Mouse (Mus musculus): ENCODE data around the gene S100a11. TPM values are rescaled to one million over a fixed set of nuclear protein-coding genes. Genes with fewer than 3 reads are reported as not detected.

Gene S100a11
- polyA plus RNA-seq, 1 experiment from 2014 or later = 946 TPM

GRCm38 (mm10) chr3:93551950-93552901 lies 31.9 kb downstream of the S100a11 start:
- Histone ChIP-seq H3K4me1 (replicated peaks; ENCODE audit: control insufficient read depth, insufficient read depth, low read length) (peaks cover 19% of the 10 kb centered on the region), H3K27me3 (replicated peaks; ENCODE audit: control insufficient read depth, insufficient read depth, low read length) (no peaks in the 10 kb centered on the region), H3K9ac (ENCODE audit: low read length) (no peak overlapping the region), H3K4me2 (ENCODE audit: low read length) (no peak overlapping the region), H3K4me3 (ENCODE audit: low read depth, low read length) (no peak overlapping the region), H3K9me3 (ENCODE audit: control insufficient read depth, low read length) (no peaks in the 10 kb centered on the region), H3K36me3 (ENCODE audit: control insufficient read depth, insufficient read depth, low read length) (no peaks in the 10 kb centered on the region), H3K27ac (ENCODE audit: low read depth) (no peak overlapping the region)
- 78% methylated on average over 5 of the region's 5 CpGs for WGBS
- DNase-seq (ENCODE audit: low spot score) (no peak), ATAC-seq (replicated peaks; ENCODE audit: low FRiP score, low TSS enrichment, low read depth) (no peak)

DNA sequence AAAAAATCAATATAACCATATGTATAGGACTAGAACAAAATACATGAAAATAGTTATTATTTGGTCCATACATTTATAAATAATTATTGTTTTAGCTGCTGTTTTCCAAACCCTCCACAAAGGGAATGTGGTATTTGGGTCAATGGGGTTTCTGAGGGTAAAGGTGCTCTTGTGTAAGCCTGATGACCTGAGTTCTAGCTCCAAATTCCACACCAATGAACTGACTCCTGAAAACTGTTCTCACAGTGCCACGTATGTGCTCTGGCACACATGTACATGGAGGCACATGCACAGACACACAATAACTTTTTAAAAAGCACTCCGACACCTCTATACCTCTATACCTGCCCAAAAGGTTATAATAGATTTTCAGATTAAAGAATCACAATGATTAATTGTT lies 33.0 kb downstream of the S100a11 start:
- H3K27me3 ChIP-seq (replicated peaks; ENCODE audit: control insufficient read depth, insufficient read depth, low read length) = no peaks in the 10 kb centered on the region
- WGBS = 95% methylated on average over 2 of the region's 2 CpGs
- no peaks in the 10 kb centered on the region for H3K36me3 ChIP-seq (ENCODE audit: control insufficient read depth, insufficient read depth, low read length)
- DNase-seq (ENCODE audit: low spot score) = no peak
- H3K9me3 ChIP-seq (ENCODE audit: control insufficient read depth, low read length) = no peaks in the 10 kb centered on the region
- no peak overlapping the region for H3K4me3 ChIP-seq (ENCODE audit: low read depth, low read length)
- H3K9ac ChIP-seq (ENCODE audit: low read length) = no peak overlapping the region
- no peak for ATAC-seq (replicated peaks; ENCODE audit: low FRiP score, low TSS enrichment, low read depth)
- no peak overlapping the region for H3K4me2 ChIP-seq (ENCODE audit: low read length)
- peaks cover 25% of the 10 kb centered on the region for H3K4me1 ChIP-seq (replicated peaks; ENCODE audit: control insufficient read depth, insufficient read depth, low read length)
- H3K27ac ChIP-seq (ENCODE audit: low read depth) = no peak overlapping the region

- 38% methylated on average over 9 of the region's 9 CpGs for WGBS
- no peaks in the 10 kb centered on the region for H3K36me3 ChIP-seq (ENCODE audit: control insufficient read depth, insufficient read depth, low read length)
- no peaks in the 10 kb centered on the region for H3K27me3 ChIP-seq (replicated peaks; ENCODE audit: control insufficient read depth, insufficient read depth, low read length)
- H3K4me1 ChIP-seq (replicated peaks; ENCODE audit: control insufficient read depth, insufficient read depth, low read length) = peaks cover 25% of the 10 kb centered on the region
- H3K4me2 ChIP-seq (ENCODE audit: low read length) = peak overlapping the region; percentile 59
- ATAC-seq (replicated peaks; ENCODE audit: low FRiP score, low TSS enrichment, low read depth) (no peak), DNase-seq (ENCODE audit: low spot score) (no peak)
- H3K9ac ChIP-seq (ENCODE audit: low read length) = no peak overlapping the region
- H3K27ac ChIP-seq (ENCODE audit: low read depth) = no peak overlapping the region
- H3K4me3 ChIP-seq (ENCODE audit: low read depth, low read length) = no peak overlapping the region
- no peaks in the 10 kb centered on the region for H3K9me3 ChIP-seq (ENCODE audit: control insufficient read depth, low read length)
Measured at GRCm38 (mm10) chr3:93553765-93554378, 33.6 kb downstream of the S100a11 start.

DNA sequence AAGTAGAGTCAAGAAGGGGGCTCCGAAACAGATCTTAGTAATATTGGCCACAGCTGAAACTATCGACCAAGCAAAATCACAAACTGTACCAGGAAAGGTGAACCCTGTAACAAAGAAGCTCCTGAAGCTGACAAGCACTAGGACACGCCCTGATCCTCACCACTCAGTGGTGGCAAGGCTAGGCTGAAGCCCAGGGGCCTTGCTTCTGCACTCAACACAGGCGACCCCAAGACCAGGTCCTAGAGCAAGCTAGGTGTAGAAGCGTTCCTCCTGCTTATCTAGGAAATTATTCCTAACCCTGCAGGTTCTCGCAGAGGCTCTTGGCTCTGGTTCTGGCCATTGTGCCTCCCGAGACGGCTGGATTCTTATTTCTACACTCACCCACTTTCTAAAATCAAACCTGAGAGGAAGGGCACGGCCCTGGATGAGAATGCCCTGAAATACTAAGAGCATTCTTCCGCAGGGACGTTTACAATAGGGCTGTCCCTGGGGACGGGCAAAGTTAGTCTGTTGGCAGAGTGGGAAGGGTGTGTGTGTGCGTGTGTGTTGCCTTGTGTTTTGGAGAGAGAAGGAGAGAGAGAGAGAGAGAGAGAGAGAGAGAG lies 34.2 kb downstream of the S100a11 start:
- Histone ChIP-seq H3K9me3 (ENCODE audit: control insufficient read depth, low read length) (no peaks in the 10 kb centered on the region), H3K9ac (ENCODE audit: low read length) (peak overlapping the region; percentile 77), H3K4me3 (ENCODE audit: low read depth, low read length) (peak overlapping the region; percentile 53), H3K27ac (ENCODE audit: low read depth) (peak overlapping the region; percentile 64), H3K4me2 (ENCODE audit: low read length) (peak overlapping the region; percentile 59), H3K36me3 (ENCODE audit: control insufficient read depth, insufficient read depth, low read length) (no peaks in the 10 kb centered on the region), H3K27me3 (replicated peaks; ENCODE audit: control insufficient read depth, insufficient read depth, low read length) (no peaks in the 10 kb centered on the region), H3K4me1 (replicated peaks; ENCODE audit: control insufficient read depth, insufficient read depth, low read length) (peaks cover 25% of the 10 kb centered on the region)
- WGBS = 15% methylated on average over 13 of the region's 13 CpGs
- peak; percentile 70 for DNase-seq (ENCODE audit: low spot score)
- ATAC-seq (replicated peaks; ENCODE audit: low FRiP score, low TSS enrichment, low read depth) = peak; percentile 34

GRCm38 (mm10) chr3:93554981-93555877 lies 34.9 kb downstream of the S100a11 start, which contains the start of gene S100a10:
Gene S100a10 (plus strand): TSS chr3:93555080.
- no peaks in the 10 kb centered on the region for H3K9me3 ChIP-seq (ENCODE audit: control insufficient read depth, low read length)
- 1% methylated on average over 37 of the region's 39 CpGs for WGBS
- H3K27ac ChIP-seq (ENCODE audit: low read depth) = peak within 1 kb of the TSS; percentile 82
- DNase-seq (ENCODE audit: low spot score) (peak; percentile 83), ATAC-seq (replicated peaks; ENCODE audit: low FRiP score, low TSS enrichment, low read depth) (peak; percentile 86)
- peaks cover 25% of the 10 kb centered on the region for H3K4me1 ChIP-seq (replicated peaks; ENCODE audit: control insufficient read depth, insufficient read depth, low read length)
- peak within 1 kb of the TSS; percentile 77 for H3K9ac ChIP-seq (ENCODE audit: low read length)
- no peaks in the 10 kb centered on the region for H3K36me3 ChIP-seq (ENCODE audit: control insufficient read depth, insufficient read depth, low read length)
- H3K4me2 ChIP-seq (ENCODE audit: low read length) = peak within 1 kb of the TSS; percentile 59
- peak within 1 kb of the TSS; percentile 53 for H3K4me3 ChIP-seq (ENCODE audit: low read depth, low read length)
- H3K27me3 ChIP-seq (replicated peaks; ENCODE audit: control insufficient read depth, insufficient read depth, low read length) = no peaks in the 10 kb centered on the region

GRCm38 (mm10) chr3:93555878-93556254 lies 35.6 kb downstream of the S100a11 start:
- DNase-seq (ENCODE audit: low spot score) = peak; percentile 70
- H3K4me2 ChIP-seq (ENCODE audit: low read length) = peak overlapping the region; percentile 59

GRCm38 (mm10) chr3:93556599-93556998 lies 36.3 kb downstream of the S100a11 start:
- Histone ChIP-seq H3K36me3 (ENCODE audit: control insufficient read depth, insufficient read depth, low read length) (peaks cover 12% of the 10 kb centered on the region), H3K9ac (ENCODE audit: low read length) (no peak overlapping the region; the same call in 1 of the 2 replicates), H3K27ac (ENCODE audit: low read depth) (peak overlapping the region; percentile 82), H3K4me3 (ENCODE audit: low read depth, low read length) (peak overlapping the region; percentile 53), H3K4me2 (ENCODE audit: low read length) (peak overlapping the region; percentile 59), H3K27me3 (replicated peaks; ENCODE audit: control insufficient read depth, insufficient read depth, low read length) (no peaks in the 10 kb centered on the region), H3K4me1 (replicated peaks; ENCODE audit: control insufficient read depth, insufficient read depth, low read length) (peaks cover 25% of the 10 kb centered on the region), H3K9me3 (ENCODE audit: control insufficient read depth, low read length) (no peaks in the 10 kb centered on the region)
- 48% methylated on average over 1 of the region's 1 CpGs for WGBS
- no peak for DNase-seq (ENCODE audit: low spot score)
- ATAC-seq (replicated peaks; ENCODE audit: low FRiP score, low TSS enrichment, low read depth) = no peak

More at GRCm38 (mm10) chr3:93555878-93556254, 35.6 kb downstream of the S100a11 start:
- peaks cover 4% of the 10 kb centered on the region; the same call in 1 of the 2 replicates for H3K36me3 ChIP-seq (ENCODE audit: control insufficient read depth, insufficient read depth, low read length)
- ATAC-seq (replicated peaks; ENCODE audit: low FRiP score, low TSS enrichment, low read depth) = peak; percentile 72; the same call in 1 of the 2 replicates
- H3K27ac ChIP-seq (ENCODE audit: low read depth) = peak overlapping the region; percentile 82
- peak overlapping the region; percentile 77 for H3K9ac ChIP-seq (ENCODE audit: low read length)
- no peaks in the 10 kb centered on the region for H3K9me3 ChIP-seq (ENCODE audit: control insufficient read depth, low read length)
- peak overlapping the region; percentile 53 for H3K4me3 ChIP-seq (ENCODE audit: low read depth, low read length)
- H3K4me1 ChIP-seq (replicated peaks; ENCODE audit: control insufficient read depth, insufficient read depth, low read length) = peaks cover 25% of the 10 kb centered on the region
- H3K27me3 ChIP-seq (replicated peaks; ENCODE audit: control insufficient read depth, insufficient read depth, low read length) = no peaks in the 10 kb centered on the region
- WGBS = 20% methylated on average over 2 of the region's 2 CpGs

DNA sequence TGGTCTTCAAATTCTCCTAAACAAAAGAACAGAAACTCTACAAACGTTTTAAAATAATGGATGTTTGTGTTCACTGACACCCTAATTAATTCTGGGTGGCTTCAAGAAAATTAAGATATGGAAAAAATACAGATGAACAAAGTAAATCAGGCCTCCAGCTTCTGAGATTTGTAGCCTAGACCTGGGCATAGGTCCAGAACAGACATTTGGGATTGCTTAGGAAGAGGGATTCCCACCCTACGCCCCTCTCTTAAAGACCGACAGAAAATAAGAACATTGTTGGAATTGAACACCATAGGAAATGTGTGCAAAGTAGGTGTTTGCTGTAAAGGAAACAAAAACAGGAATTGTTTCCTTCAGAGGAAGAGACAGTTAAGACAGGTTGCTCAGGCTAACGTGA lies 37.2 kb downstream of the S100a11 start:
- Histone ChIP-seq H3K9ac (ENCODE audit: low read length) (no peak overlapping the region), H3K36me3 (ENCODE audit: control insufficient read depth, insufficient read depth, low read length) (peaks cover 20% of the 10 kb centered on the region), H3K9me3 (ENCODE audit: control insufficient read depth, low read length) (no peaks in the 10 kb centered on the region), H3K4me1 (replicated peaks; ENCODE audit: control insufficient read depth, insufficient read depth, low read length) (peaks cover 25% of the 10 kb centered on the region), H3K27ac (ENCODE audit: low read depth) (no peak overlapping the region), H3K4me2 (ENCODE audit: low read length) (peak overlapping the region; percentile 59), H3K27me3 (replicated peaks; ENCODE audit: control insufficient read depth, insufficient read depth, low read length) (no peaks in the 10 kb centered on the region), H3K4me3 (ENCODE audit: low read depth, low read length) (no peak overlapping the region)
- DNase-seq (ENCODE audit: low spot score) (no peak), ATAC-seq (replicated peaks; ENCODE audit: low FRiP score, low TSS enrichment, low read depth) (no peak)
- 48% methylated on average over 4 of the region's 4 CpGs for WGBS

All from intestine, embryonic 14.5 days (tissue).